ENCODE assay signal across 7 mouse cellular contexts in genomic region chr4:147199055-147199750, GRCm38 (mm10).
DNase-seq lines count a peak whose midpoint lies in the region; ATAC-seq and TF ChIP-seq lines count a peak whose summit lies in the region.
"Not testable (repeated sequence)": the region's sequence is repeated elsewhere in the genome, so short reads cannot be mapped to it uniquely, and the experiment has no call there.

No protein-coding gene starts in this region.

- H3K27ac ChIP-seq in embryonic facial prominence, embryonic 14.5 days (replicated peaks; ENCODE audit: low read depth, low read length); heart, embryonic 11.5 days (ENCODE audit: low read depth, low read length); hindbrain, embryonic 13.5 days; kidney, embryonic 16.5 days (ENCODE audit: low read length); liver, embryonic 14.5 days: not testable (repeated sequence)

- not testable (repeated sequence) for H3K27me3 ChIP-seq in embryonic facial prominence, embryonic 14.5 days (replicated peaks; ENCODE audit: control insufficient read depth, insufficient read depth, low read length); heart, embryonic 11.5 days (ENCODE audit: control insufficient read depth, insufficient read depth, low read length); hindbrain, embryonic 13.5 days; kidney, embryonic 16.5 days (ENCODE audit: insufficient read depth, low read length); liver, embryonic 14.5 days (ENCODE audit: control insufficient read depth, insufficient read depth, low read length)

- not testable (repeated sequence) for H3K4me3 ChIP-seq in embryonic facial prominence, embryonic 14.5 days (ENCODE audit: low read depth, low read length); heart, embryonic 11.5 days (ENCODE audit: low read depth, low read length); hindbrain, embryonic 13.5 days; kidney, embryonic 16.5 days (ENCODE audit: low read length); liver, embryonic 14.5 days (ENCODE audit: insufficient read depth in 1 of 2, low read depth in 2 of 2, low read length in 2 of 2)

- DNase-seq in embryonic facial prominence, embryonic 14.5 days (ENCODE audit: low spot score); liver, embryonic 14.5 days (ENCODE audit: low read depth in 3 of 3, low spot score in 3 of 3): not testable (repeated sequence)

- H3K9ac ChIP-seq in embryonic facial prominence, embryonic 14.5 days (ENCODE audit: low read depth, low read length); heart, embryonic 11.5 days (ENCODE audit: low read depth, low read length); hindbrain, embryonic 13.5 days; kidney, embryonic 16.5 days (replicated peaks; ENCODE audit: low read length); liver, embryonic 14.5 days (replicated peaks): not testable (repeated sequence)

- H3K4me1 ChIP-seq in embryonic facial prominence, embryonic 14.5 days (ENCODE audit: control insufficient read depth, insufficient read depth, low read length); heart, embryonic 11.5 days (ENCODE audit: control insufficient read depth, insufficient read depth, low read length); hindbrain, embryonic 13.5 days (replicated peaks); kidney, embryonic 16.5 days (ENCODE audit: insufficient read depth, low read length); liver, embryonic 14.5 days (replicated peaks; ENCODE audit: control insufficient read depth in 2 of 2, insufficient read depth in 2 of 2, low read length in 1 of 2): not testable (repeated sequence)

- WGBS in embryonic facial prominence, embryonic 14.5 days, result 71% methylated on average over 6 of the region's 6 CpGs
- WGBS in heart, embryonic 11.5 days (ENCODE audit: insufficient replicate concordance), result 57% methylated on average over 6 of the region's 6 CpGs
- 80% methylated on average over 6 of the region's 6 CpGs for WGBS in hindbrain, embryonic 13.5 days
- WGBS in kidney, embryonic 16.5 days, result 70% methylated on average over 6 of the region's 6 CpGs
- WGBS in liver, embryonic 14.5 days (ENCODE audit: insufficient replicate concordance), result 54% methylated on average over 6 of the region's 6 CpGs

- H3K4me2 ChIP-seq in embryonic facial prominence, embryonic 14.5 days (ENCODE audit: low read depth, low read length); heart, embryonic 11.5 days; hindbrain, embryonic 13.5 days; kidney, embryonic 16.5 days (replicated peaks; ENCODE audit: low read depth, low read length); liver, embryonic 14.5 days (ENCODE audit: low read depth): not testable (repeated sequence)

- not testable (repeated sequence) for H3K36me3 ChIP-seq in embryonic facial prominence, embryonic 14.5 days (ENCODE audit: control insufficient read depth, insufficient read depth, low read length); heart, embryonic 11.5 days (ENCODE audit: control insufficient read depth, insufficient read depth, low read length); hindbrain, embryonic 13.5 days; kidney, embryonic 16.5 days (ENCODE audit: insufficient read depth, low read length); liver, embryonic 14.5 days (replicated peaks; ENCODE audit: control insufficient read depth, insufficient read depth, low read depth)

- not testable (repeated sequence) for TF ChIP-seq EP300 in liver, embryonic 14.5 days (IDR thresholded peaks at IDR 0.05; ENCODE audit: low read depth)

- H3K9me3 ChIP-seq in embryonic facial prominence, embryonic 14.5 days (ENCODE audit: control insufficient read depth, low read length); heart, embryonic 11.5 days (replicated peaks; ENCODE audit: control insufficient read depth, low read length); kidney, embryonic 16.5 days (ENCODE audit: low read length); liver, embryonic 14.5 days (ENCODE audit: control insufficient read depth, low read length): not testable (repeated sequence)
- peaks cover 11% of the 10 kb centered on the region for H3K9me3 ChIP-seq in hindbrain, embryonic 13.5 days

- not testable (repeated sequence) for TF ChIP-seq CTCF in liver, embryonic 14.5 days (IDR thresholded peaks at IDR 0.05; ENCODE audit: low read depth)

- ATAC-seq in embryonic facial prominence, embryonic 14.5 days (ENCODE audit: low read depth), result peak; percentile 32; the same call in 1 of the 2 replicates
- peak; percentile 36; the same call in 1 of the 2 replicates for ATAC-seq in heart, embryonic 11.5 days (replicated peaks; ENCODE audit: insufficient number of reproducible peaks, low FRiP score, low TSS enrichment)
- 0 out of 2 replicates have a peak, but pooled peaks have one; percentile 30 for ATAC-seq in hindbrain, embryonic 13.5 days (ENCODE audit: low FRiP score)
- peak; percentile 49 for ATAC-seq in kidney, embryonic 16.5 days (ENCODE audit: low FRiP score, low TSS enrichment)
- ATAC-seq in liver, embryonic 14.5 days (ENCODE audit: insufficient read depth), result 0 out of 2 replicates have a peak, but pooled peaks have one; percentile 38
- ATAC-seq in megakaryocyte progenitor cell, adult 5-6 weeks (replicated peaks; ENCODE audit: poor library complexity), result peak; percentile 26; the same call in 1 of the 2 replicates
- ATAC-seq in monocyte, adult 5-6 weeks (replicated peaks; ENCODE audit: insufficient number of reproducible peaks, low FRiP score, low TSS enrichment, poor library complexity, severe bottlenecking), result peak; percentile 45; the same call in 1 of the 2 replicates
